Mouse (Mus musculus): ENCODE data around the gene Cdk7. TPM values are rescaled to one million over a fixed set of nuclear protein-coding genes. Genes with fewer than 3 reads are reported as not detected.
"Not testable (repeated sequence)": the region's sequence is repeated elsewhere in the genome, so short reads cannot be mapped to it uniquely, and the experiment has no call there.

Gene Cdk7
- 10 to 100 TPM; 68.3 to 77.4 TPM for polyA plus RNA-seq (2017; shearing (Covaris generic))

GRCm38 (mm10) chr13:100730861-100731176 lies at the start of gene Cdk7:
TSS of gene Cdk7 (minus strand) at chr13:100730939.
- peak; percentile 96 for ATAC-seq

- no peak for ATAC-seq
Observed at GRCm38 (mm10) chr13:100777491-100777890, 46.8 kb upstream of the Cdk7 start.

GRCm38 (mm10) chr13:100776710-100777109 lies 46.0 kb upstream of the Cdk7 start:
- no peak for ATAC-seq

GRCm38 (mm10) chr13:100776056-100776419 lies 45.3 kb upstream of the Cdk7 start:
- no peak for ATAC-seq

GRCm38 (mm10) chr13:100775252-100776055 lies 44.7 kb upstream of the Cdk7 start, which contains the start of gene Cenph:
TSS of gene Cenph (minus strand) at chr13:100775899.
- ATAC-seq: peak; percentile 100

- ATAC-seq: no peak
Observed at GRCm38 (mm10) chr13:100774704-100775103, 44.0 kb upstream of the Cdk7 start.

- no peak for ATAC-seq
Observed at GRCm38 (mm10) chr13:100755329-100755728, 24.6 kb upstream of the Cdk7 start.

GRCm38 (mm10) chr13:100754186-100754585 lies 23.4 kb upstream of the Cdk7 start:
- ATAC-seq: no peak

- ATAC-seq: no peak
Observed at GRCm38 (mm10) chr13:100753011-100753410, 22.3 kb upstream of the Cdk7 start.

- no peak for ATAC-seq
Observed at GRCm38 (mm10) chr13:100752529-100752928, 21.8 kb upstream of the Cdk7 start.

GRCm38 (mm10) chr13:100751402-100751801 lies 20.7 kb upstream of the Cdk7 start:
- ATAC-seq: no peak

- no peak for ATAC-seq
Observed at GRCm38 (mm10) chr13:100750799-100751198, 20.1 kb upstream of the Cdk7 start.

- no peak for ATAC-seq
Observed at GRCm38 (mm10) chr13:100748638-100749037, 17.9 kb upstream of the Cdk7 start.

- no peak for ATAC-seq
Observed at GRCm38 (mm10) chr13:100746090-100746489, 15.4 kb upstream of the Cdk7 start.

- ATAC-seq: peak; percentile 93
Observed at GRCm38 (mm10) chr13:100744036-100744744, 13.5 kb upstream of the Cdk7 start, which contains the start of gene Mrps36. TSS of gene Mrps36 (minus strand) at chr13:100744659.

- ATAC-seq: no peak
Observed at GRCm38 (mm10) chr13:100743346-100744035, 12.8 kb upstream of the Cdk7 start.

GRCm38 (mm10) chr13:100742831-100743230 lies 12.1 kb upstream of the Cdk7 start:
- no peak for ATAC-seq

GRCm38 (mm10) chr13:100732756-100733155 lies 2.0 kb upstream of the Cdk7 start:
- no peak for ATAC-seq

GRCm38 (mm10) chr13:100731462-100732046 lies 815 bp upstream of the Cdk7 start:
- not testable (repeated sequence) for ATAC-seq

- peak; percentile 35 for ATAC-seq
Observed at GRCm38 (mm10) chr13:100730153-100730860, 432 bp downstream of the Cdk7 start.

- not testable (repeated sequence) for ATAC-seq
Observed at GRCm38 (mm10) chr13:100728530-100728929, 2.2 kb downstream of the Cdk7 start.

GRCm38 (mm10) chr13:100728086-100728485 lies 2.7 kb downstream of the Cdk7 start:
- ATAC-seq: no peak

All from activated CD4-positive, CD25-positive, alpha-beta regulatory T cell, adult 4 months (primary cell).